Mouse (Mus musculus) frontal cortex, postnatal 36 days (tissue): ENCODE measurements at regions not wholly inside any gene's neighbourhood (a gene's known extent, or its start where the extent isn't known, plus 50 kb on each side); places are given as distances from the start of the nearest gene placed in this dataset.

Experiments
- DNase-seq, 2 experiments: peaks; one replicate each; pipeline ENCODE4 v3.0.0; 2022; ENCODE audit warnings: low spot score in 2 of 2

DNA sequence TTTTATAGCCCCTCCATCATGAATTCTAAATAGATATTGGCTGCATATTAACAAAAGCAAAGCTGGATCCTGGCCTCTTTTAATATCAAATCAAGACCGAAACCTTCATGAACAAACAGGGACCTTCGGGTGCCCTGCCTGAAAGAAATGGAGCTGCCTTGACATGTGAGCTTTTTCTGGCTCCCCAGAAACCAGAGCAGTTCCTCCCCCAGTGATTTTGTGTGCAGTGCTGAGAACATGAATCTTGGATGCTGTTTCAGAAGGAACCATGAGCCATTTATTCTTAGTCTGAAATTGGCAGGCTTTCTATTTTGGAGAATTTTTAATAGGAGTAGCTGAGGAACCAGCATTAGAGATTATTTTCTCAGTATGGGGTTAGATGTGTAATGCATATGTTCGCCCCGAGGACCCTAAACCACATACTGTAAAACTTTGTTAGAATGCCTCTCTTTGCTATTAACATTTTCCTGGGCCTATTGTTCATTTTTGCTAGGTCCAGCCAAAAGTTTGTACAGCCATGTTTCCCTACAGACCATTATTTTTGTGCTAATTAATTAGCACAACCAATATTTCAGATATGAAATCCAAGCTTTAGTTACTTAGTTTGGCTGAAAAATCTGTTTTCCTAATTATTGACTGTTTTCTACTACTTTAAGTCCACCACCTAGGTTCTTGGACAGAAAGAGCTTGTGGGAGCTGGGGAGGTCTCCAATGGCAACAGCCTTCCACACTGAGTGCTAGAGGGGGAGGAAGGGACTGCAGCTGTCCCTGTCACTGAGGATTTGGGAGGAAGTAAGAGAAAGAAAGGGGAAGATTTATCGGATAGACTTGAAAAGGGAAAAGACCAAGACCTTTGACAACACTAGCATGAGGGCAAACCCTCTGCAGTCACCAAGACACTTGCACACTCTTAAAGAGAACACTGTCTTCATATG lies 613.0 kb downstream of the Nfib start:
- peak; percentile 26 to 63 for DNase-seq

DNA sequence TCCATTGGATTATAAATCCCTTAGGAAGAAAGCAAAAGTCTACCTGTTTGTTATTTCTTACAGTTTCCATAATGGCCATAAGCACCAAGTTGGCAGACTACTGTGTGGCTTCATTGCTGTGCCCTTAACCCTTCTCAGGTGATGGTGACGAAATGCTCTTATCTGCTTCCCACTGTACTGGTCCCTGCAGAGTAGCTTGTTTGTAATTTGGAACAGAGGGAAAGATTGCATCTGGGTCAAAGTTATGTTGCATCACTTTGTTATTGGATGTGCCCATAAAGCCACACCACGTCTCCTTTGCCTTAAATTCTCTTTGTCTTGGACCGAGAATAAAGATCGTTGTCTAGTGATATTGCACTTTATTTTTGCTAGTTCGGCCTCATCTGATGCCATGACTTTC lies 615.9 kb downstream of the Nfib start:
- no peak for DNase-seq

DNA sequence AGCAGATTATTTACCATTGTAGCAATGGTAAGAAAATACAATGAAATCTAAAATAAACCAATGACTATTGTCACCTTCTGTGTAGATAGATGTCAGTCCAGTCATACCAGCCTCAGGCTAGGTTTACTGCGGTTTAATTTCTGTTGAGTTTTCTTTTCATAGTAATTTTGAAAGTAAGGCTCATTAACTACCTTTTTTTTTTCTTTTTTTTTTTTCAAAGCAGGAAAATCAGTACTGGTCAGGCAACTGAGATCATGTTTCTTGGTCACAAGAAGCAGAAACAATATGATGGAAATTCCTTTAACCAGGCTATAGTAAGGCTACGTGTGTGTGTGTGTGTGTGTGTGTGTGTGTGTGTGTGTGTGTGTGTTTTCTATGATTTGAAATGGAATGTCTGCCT lies 622.0 kb downstream of the Nfib start:
- DNase-seq = no peak

DNA sequence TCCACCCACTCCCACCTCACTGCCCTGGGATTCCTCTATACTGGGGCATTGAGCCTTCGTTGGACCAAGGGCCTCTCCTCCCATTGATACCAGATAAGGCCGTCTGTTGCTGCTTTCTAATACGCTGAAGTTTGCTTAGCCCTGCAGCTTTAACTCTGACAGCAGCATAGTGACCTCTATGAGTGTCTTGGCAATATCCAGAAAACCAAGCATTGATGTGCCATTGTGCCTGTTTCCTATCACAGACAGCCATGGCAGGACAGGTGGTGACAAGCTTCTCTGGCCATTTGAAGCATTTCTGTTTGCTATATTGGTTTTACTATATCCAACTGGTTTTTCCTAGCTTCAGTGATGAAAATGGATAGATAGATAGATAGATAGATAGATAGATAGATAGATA lies 625.4 kb upstream of the Mpdz start:
- no peak for DNase-seq

DNA sequence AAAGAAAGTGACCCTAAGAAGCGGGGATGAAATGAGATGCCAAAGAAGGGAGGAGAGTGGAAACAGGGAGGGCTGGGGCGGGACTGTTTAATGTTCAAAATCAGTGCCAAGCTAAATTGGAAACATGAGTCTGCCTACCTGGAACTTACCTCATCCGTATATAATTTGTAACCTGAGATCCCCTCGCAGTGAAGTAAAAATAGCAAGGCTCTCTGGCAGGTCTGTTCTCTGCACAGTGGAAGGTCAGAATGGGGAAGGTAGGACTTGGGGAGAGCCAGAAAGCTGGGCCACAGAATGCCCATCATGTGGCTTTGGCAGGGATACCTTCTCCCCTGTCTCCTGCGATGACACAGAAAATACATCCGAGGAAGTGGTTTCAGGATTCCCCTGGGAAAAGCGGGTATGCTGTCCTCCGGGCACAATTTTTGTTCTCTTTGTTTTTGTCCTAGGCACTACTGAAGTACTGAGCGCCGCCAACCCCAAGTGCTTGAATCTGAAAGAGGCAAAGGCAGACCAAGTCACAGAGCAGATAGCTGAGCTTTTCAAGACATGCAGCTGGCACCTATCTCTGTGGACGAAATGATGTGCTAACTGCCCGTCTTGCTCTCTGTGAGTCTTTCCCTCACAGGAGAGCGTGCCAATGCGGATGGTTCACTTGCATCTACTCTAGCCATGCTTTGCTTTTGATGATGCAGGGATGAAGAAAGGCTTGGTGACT lies 623.2 kb upstream of the Mpdz start:
- no peak for DNase-seq

DNA sequence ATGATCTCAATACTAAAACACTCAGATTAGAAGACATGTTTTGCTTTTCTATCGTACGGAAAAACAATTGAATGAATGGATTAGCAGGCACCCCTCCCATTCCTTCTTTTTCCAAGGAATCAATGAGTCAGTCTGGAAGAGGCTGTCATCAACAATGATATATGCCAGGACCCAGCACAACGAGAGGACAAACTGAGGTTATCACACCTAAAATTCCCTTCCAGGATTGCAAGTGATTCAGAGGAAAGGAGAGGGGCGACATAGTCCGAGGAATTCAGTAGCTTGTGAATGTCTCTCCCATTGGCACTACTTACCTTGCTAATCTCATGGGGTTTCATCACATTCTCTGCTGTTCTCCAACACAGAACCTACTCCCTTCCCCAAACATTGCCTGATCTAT lies 620.1 kb upstream of the Mpdz start:
- no peak for DNase-seq

DNA sequence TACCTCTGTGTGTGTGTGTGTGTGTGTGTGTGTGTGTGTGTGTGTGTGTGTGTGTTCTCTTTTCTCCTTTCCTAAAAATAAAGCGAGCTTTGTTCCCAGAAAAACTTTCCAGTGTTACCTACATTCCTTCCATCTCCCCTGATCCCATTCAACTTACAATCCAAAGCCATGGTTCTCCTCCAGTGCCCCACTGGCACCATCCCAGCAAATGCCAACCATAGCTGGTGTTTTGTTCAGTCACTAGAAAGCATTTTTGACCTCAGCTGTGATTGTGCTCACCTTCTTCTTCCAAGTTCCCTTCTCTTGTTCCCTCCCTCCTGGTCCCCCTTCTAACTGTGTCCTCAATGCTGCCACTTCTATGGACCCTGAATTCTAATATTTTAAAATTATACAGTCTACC lies 614.1 kb upstream of the Mpdz start:
- DNase-seq = no peak

DNA sequence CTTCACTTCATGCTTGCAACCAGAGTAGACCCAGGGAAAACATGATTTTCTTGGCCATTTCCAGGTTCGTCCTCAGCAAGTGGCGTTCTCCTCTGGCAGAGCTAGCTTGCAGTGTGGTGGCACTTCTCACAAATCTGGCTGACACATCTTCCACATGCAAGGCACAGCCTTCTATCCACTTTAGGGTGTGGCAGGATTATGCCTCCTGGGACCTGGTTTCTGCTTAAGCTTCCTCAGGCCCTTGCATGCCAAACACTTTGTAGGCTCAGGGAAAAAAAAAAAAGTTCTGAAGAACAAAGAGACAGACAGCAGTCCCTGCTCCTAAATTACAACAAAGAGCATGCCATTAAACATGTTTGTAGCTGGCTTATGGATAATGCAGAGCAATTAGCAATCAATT lies 605.6 kb upstream of the Mpdz start:
- no peak for DNase-seq

DNA sequence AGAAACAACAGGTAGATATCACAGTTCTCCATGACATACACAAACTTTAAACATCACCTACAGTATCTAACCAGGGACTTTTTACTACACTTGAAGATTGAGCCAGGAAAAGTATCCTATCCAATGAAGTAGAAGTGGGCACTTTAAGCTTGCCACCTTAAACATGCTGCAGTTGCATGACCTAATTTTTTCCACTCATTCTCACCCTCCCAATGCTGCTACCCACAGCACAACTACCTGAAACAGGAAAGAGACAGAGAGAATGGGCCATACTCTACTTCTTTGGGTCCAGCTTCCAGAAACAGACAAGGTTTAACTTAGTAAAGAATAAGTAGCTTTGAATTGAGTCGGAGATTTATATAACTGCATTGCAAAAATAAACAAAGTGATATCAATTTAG lies 594.9 kb upstream of the Mpdz start:
- no peak for DNase-seq

DNA sequence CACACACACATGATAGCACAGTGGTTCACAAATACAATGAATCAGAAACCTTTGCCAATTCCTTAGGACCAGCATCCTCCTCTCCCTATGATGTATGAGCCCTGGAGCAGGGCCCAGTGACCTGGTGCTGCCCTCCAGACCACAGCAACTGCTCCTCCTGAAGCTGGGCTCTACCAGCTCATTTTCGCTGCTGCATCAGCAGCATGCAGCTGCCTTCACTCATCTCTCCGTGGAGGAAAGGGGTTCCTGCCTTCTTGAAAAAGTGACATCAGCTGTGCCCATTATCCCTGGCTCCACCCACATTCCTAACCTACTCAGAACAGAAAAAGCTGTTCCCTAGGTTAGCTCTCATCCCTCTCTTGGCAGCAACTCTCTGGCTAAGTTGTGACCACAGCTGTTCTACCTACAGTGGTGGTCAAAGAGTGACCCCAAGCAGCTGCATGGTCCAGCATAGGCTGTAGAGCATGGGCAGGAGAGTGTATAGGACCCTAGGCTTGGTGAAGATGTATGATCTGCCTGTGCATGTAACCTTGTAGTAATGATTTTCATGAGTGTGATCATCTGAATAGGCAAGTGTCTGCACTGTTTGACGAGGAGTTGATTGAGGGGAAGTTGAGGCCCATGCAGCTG lies 592.6 kb upstream of the Mpdz start:
- DNase-seq = no peak

DNA sequence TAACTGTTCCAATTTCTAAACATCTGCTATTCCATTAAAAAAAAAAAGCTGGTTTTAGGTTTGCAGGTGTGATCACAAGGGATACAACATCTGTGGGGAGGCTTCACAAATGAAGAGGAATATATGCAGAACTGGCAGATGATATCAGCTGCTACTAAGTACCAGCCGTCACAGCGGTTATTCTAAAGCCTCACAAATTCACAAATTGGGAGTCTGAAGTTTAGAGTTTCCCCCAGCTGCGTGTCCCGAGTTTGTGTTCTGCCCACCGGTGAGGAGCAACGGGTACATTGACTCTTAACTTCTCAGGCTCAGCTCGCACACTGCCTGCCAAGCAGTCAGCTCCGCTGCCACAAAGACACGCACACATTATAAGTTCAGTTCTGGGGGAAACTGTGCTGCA lies 586.6 kb upstream of the Mpdz start:
- DNase-seq = no peak

DNA sequence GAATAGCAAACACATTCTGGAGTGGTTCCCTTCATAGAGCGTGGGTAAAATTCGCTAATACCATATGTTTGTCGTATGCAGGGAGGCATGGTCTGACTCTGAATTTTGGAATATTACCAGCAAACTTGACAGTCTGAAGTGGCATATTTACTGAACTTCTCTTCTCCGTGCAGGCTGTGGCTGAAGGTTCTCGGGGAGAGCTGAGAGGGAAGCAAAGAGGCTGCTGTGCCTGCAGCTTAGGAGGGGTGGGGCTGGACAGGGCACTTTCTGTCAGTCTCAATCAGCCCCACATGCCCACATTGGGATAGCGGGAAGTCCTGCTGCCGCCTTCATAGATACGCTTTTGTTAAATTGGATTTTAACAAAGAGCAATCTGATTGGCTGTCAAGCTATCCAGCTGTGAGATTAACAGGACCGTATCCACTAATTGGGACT lies 584.8 kb upstream of the Mpdz start:
- no peak for DNase-seq

DNA sequence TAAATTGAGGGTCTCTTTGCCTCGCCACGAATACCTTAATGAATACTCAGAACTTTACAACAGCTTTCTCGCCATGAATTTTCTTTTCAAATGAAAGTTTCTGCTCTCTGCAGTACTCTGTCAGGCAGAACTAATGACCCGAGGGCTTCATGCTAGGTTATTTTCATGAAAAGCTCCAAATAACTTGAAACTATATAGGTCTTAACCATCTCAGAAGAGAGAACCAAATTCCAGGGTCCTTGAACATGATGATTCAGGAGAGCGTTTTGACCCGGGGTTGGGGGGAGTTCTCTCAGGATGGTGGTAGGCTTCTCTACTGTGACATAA lies 558.8 kb upstream of the Mpdz start:
- DNase-seq = no peak

DNA sequence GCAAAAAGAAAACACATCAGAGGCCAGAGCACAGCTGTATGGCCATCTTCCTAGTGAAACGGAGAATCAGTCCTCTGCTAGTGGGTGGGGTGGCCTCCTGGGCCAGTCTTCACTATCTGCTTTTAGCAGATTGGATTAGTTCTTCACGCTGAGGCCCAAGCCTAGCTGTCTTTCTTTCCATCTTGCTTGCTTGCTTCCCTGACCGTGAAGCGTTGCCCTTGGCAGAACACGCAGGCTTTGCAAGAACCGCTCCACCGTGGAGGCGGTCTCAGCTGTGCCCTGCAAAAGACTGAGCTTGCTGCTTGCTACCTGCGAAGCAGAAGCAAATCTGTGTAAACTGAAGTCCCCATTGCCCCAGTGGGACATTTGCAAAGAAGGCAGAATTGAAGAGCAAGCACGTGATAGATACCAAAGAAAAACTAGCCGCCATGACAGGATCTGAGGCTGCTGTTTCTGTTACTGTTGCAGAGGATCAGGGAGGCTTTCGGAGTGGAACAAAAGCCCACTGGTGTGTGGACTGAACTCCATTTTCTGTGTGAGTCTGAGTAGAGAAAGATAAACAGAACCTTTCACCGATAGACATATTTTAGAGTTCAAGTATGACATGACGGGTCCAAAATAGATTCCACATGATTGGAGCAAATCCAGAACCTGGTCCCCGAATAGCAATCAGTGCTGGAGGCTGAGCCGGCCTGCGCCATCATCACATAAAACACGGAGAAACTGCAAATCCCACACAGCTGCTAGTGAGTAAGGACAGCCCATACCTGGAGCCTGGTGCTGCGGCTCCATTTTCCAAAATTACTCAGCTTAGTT lies 558.2 kb upstream of the Mpdz start:
- DNase-seq = peak in 1 of 2 experiments; percentile 12

DNA sequence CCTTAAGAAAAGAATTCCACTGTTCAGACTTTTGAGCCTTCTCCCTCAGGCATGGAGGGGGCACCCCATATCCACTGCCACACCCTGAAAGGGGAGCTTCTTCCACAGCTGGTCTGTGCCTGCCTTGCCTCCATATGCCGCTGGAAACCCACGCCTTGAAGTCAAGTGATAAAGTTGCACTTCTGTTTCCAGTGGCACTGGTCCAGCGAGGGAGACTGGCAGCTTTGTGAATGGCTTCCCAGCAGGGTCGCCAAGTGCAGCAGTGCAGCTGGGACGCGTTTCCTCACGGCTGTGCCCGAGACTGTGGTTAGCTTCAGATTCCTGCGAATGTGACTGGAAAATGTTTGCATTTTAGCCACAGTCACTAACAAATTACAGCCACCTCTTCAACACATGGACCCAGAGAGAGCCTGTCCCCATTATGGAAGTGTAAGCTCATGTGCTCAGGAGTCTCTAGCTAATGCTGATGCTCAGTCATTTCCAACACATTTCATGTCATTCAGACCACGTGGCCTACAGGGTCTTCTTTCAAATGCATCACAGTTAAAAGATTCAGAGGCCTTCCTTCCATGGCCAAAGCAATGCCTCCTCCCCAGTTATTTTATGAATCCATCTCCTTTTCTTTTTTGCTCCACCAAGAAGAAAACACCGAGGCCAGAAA lies 557.2 kb upstream of the Mpdz start:
- peak; percentile 55 to 68 for DNase-seq

DNA sequence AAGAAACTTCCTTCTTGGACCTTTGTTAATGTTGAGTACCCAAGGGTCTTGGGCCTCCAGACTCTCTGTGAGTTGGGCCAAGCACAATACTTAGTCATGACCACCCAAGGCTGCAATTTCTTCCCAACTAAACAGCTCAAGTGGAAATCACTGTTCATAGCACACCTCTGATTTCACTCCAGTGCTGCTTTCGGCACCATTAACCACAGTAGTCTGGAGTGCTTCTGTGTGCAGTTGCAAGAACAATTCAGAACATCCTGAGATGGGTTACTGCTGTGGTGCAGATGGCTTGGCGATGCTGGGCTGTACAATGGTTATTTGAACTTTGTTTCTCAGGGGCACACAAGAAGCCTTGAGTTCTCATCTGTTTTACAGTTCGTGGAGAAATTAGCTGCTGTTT lies 556.5 kb upstream of the Mpdz start:
- DNase-seq = no peak

DNA sequence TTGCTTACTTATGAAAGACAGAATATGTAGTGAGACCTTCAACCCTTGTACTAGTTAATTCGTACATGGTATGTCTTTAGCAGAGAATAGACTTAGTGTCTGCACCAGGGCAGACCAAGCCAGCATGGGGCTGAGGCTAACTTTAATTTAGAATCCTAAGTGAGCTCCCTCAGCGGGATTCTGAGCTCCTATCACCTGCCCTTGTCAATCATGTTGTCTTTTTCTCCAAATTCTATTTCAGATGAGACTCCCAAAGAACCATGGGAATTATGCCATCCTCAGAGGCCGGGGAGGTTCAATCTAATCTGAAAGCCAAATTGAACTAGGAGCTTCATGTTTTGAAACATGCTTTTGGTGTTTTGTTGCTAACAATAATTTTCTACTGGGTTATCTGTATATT lies 553.8 kb upstream of the Mpdz start:
- no peak for DNase-seq

DNA sequence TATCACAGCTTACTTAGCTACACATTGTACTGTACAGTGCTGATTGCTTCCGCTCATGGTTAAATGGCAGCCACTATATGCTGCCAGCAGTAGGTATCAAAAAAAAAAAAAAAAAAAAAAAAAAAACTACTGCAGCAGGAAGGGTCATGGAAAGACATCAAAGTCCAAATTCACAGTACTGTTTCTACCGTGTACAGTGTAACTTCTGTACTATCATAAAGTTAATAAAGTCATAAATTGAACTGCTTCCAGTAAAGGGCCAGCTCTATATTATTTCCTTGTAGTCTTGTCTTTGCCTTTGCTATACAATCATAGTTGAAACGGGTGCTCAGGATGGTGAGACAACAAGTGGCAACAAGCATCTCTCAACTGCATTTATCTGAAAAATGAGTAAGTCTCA lies 552.6 kb upstream of the Mpdz start:
- no peak for DNase-seq

DNA sequence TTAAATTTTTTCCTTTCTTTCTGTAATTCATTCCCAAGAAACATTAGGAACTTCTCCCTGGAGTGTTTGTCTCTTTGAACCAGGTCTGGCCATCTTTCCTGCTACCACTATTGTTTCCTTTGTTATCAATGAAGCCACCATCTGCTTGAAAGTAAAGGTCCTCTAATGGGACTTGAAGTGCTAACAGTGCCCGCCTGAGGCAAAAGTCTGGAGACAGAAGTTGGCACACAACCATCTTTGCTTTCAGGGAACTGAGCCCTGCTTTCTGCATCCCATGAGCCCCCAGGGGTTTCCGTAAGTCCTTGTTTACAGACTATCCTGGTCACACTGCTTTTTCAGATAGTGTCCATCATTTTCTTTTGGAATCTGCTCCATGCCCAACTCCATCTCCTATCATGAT lies 546.2 kb upstream of the Mpdz start:
- DNase-seq = no peak

DNA sequence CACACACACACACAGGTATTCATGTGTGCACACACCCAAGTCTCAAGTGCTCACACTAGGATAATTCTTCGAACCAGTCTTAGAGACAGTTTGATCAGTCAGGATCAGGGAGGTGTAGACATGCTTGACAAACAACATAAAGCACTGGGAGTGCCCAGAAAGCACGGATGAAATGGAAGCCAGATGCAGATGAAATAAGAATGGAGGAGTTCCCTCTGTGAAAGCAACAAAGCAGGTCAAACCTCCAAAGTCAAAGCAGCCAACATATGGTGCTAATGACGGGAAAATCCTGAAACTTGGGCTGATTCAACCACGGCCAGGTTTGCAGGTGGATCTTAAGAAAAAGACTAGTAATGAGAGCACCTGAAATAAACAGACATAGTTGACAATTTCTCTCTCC lies 544.0 kb upstream of the Mpdz start:
- DNase-seq = no peak

DNA sequence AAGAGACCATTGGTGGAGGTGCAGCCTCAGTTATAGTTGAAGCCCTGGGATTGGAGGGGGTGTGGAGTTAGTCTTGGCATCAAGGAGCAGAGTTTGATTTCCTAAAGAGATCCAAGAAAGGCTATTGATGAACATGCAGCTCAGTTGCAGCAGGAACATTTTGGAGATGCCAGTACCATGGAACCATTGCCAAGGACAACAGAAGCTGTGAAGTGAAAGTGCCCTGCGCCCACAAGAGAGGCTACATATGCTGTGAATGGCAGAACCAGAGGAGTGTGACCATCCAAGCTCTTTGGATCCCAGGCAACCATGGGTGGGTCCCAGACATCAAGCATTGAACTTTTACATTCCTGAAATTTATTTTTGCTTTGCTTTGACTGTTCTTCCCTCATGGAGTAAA lies 539.2 kb upstream of the Mpdz start:
- no peak for DNase-seq

DNA sequence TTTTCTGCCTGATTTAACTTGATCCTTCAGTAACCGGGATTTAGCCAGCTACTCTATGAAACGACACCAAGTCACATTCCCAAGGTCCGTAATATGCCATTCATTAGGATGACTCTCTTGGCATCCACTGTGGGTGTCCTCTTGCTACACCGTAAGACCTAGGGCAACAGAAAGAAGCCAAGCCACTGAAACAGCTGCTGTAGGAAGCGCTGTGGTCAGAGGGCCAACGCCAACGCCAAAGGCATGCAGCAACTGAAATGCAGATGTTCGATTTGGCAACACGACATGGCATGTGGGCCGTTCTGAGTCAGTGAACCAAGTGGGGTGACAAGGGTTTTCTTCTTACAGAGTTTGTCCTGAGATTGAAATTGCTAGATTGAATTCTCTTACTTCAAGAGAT lies 527.9 kb upstream of the Mpdz start:
- DNase-seq = no peak
